Mouse (Mus musculus) MEL-GATA-1-ER (cell line): ENCODE results near the gene Tmem217.
"Not testable (repeated sequence)": the region's sequence is repeated elsewhere in the genome, so short reads cannot be mapped to it uniquely, and the experiment has no call there.

Experiments
- DNase-seq: peaks from one replicate; pipeline ENCODE4 v3.0.0-alpha.2; 2012; ENCODE audit warnings: low read depth; ENCODE audit errors: extremely low read depth

Gene Tmem217

DNA sequence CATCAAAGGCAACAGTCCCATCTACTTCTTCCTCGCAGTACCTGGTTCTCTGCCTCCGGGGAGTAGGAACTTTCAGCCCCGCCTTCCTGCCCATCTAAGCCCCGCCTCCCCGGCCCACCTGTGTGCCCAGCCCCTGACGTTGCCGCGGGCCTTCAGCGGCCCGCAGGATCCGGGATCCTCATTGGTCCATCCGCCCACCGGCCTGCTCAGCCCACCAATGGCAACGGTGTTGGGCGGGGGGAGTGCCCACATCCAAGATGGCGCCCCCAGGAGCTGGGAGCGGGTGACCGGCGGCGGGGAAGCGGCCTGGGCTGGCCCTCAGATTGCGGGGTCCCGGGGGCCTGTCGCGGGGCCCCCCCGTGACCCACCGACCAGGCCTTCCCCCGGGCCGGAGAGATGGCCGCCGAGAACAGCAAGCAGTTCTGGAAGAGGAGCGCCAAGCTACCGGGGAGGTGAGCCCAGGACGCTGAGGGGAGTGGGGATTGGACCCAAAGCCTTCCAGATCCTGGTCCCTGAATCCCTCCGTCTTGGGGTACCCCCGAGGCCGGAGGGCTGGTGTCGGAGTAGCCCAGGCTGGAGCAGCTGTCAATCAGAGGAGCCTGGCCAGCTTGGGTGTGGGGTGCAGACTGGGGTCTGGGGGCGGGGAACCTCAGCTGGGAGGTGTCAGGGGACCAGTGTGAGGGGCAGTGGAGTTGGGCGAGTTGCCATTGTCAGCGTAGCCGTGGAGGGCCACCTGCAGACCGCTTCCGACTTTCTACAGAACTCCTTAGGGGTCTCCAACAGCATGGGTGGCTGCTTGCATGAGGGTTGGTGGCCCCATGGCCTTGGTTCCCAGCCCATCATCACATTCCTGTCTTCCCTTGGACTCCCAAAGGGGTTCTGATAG lies 2.4 kb downstream of the Tmem217 start, which contains the start of the genes Gm17657 and Tbc1d22b:
Gene Gm17657, minus strand, starts transcription at position 96 of the 886 bp plus-strand sequence.
Gene Tbc1d22b, plus strand, starts transcription at position 243 of the 886 bp plus-strand sequence.
- DNase-seq, result peak; percentile 82

DNA sequence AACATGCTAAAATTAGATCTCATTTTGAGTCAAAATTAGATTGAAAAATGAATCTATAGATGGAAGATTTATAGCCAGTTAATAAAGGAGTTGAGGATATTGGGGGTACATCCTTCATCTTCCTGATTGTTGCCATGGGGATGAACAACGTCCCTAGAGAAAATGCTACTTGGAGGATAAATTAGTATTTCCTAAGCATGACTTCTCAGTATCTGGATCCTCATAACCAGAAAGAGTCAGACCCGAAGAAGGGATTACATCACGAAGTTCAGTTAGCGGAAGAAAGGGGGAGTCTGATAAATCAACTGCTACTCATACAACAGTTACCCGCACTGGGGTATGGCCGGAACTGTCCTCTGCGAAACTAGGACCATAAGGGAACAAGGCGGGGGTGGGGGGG lies 3.2 kb downstream of the Tmem217 start:
- DNase-seq, result peak; percentile 75

DNA sequence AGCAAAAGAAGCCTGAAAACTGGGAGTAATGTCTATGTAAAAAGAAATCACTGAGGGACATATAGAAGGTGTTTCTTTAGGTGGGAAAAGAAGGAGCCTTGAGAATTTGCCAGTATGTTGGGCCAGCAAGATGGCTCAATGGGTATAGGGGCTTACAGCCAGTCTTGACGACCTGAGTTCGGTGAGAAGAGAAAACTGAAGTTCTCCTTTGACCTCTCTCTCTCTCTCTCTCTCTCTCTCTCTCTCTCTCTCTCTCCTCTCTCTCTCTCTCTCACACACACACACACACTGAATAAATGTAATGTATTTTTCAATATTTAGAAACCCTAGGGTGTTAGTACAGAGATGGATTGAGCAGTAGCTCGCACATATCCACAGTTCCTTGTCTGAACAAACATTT lies 3.7 kb downstream of the Tmem217 start:
- DNase-seq, result no peak

DNA sequence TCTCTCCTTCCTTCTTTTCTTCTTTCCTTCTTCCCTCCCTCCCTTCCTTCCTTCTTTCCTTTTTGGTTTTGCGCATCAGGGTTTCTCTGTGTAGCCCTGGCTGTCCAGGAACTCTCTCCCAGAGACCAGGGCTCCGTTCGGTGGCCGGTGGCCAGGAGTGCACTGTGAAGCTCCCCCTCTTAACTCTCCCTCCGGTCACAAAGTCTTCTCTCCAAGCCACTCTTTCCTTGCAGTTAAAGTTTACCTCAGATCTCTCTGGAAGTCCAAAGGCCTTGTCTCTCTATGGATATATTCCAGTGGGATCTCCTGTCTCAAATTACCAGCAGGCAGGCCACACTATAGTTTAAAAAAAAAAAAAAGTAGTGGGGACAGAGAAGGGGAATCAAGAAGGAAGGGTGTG lies 6.9 kb downstream of the Tmem217 start:
- no peak for DNase-seq

DNA sequence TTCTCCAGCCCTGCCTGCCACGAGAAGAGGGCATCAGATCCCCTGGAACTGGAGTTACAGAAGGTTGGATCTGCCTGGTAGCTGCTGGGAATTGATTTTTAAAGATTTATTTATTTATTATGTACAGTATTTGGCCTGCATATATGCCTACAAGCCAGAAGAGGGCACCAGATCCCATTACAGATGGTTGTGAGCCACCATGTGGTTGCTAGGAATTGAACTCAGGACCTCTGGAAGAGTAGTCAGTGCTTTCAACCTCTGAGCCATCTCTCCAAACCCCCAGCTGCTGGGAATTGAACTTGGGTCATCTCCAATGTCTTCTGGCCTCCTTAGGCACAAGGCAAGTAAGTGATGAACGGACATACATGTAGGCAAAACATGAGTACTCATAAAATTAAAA lies 8.1 kb downstream of the Tmem217 start:
- DNase-seq, result no peak

DNA sequence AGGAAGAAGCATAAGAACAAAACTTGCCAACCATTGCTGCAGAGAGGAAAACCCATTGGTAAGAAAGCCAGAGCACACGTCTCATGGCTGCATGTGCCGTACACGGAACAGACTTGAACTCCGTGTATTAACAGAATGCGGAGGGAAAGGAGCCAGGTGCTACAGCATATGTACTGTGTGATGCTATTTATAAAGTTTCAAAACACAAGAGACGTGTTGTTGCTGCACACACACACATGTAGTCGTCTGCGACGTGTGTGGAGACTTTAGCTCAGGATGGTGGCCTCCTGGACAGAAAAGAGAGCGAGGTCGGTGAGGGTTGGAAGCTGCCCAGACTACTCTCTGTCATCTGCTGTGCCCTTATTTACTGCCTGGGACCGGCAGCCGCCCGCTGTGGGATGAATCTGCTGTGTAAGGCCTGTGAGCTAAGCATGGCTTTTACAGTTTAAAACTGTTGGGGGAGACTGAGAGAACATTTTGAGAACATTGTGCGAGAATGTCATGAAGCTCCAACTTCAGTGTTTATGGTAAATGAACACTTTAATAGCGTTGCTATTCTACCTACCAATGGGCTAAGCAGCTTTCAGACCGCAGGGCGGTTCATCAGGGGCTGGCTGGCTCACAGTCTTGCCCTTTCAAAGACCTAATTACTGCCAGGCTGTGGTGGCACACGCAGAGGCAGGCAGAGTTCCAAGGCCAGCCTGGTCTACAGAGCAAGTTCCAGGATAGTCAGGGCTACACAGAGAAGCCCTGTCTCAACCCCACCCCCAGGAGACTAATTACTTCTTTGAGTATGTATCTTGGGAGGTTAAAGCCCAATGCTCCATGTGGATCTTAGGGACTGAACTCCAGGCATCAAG lies 9.1 kb downstream of the Tmem217 start:
- no peak for DNase-seq

DNA sequence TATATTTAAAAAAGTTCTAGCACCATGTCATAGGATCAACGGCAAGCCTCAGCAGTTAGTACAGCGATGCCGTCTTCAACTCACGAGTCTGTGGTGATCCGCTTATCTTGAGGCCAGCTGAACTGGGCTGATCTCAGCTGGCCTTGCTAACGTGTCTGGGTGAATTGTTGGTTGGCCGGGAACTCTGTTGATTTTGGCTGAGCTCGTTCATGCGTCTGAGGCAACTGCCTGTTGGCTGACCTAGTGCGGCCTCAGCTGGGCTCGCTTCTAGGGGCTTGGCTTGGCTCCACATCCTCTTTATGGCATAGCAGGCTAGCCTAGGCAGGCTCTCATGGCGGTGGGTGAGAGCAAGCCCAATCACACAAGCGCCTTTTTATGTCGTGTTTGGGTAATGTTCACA lies 10.8 kb downstream of the Tmem217 start:
- no peak for DNase-seq

DNA sequence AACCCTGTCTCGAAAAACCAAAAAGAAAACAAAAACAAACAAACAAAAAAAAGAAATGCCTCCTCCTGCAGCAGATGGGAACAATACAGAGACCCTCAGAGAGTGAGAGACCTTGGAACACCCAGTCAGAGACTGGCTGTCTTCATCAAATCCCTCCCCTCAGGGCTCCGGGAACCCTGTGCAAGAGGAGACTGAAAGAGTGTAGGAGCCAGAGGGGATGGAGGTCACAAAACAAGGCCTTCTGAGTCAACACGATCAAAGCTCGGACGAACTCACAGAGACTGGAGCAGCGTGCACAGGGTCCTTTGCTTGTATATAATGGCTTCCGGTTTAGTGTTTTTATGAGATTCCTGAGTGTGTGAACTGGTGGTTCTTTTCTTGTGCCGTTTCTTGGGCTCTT lies 11.8 kb downstream of the Tmem217 start:
- DNase-seq, result no peak

DNA sequence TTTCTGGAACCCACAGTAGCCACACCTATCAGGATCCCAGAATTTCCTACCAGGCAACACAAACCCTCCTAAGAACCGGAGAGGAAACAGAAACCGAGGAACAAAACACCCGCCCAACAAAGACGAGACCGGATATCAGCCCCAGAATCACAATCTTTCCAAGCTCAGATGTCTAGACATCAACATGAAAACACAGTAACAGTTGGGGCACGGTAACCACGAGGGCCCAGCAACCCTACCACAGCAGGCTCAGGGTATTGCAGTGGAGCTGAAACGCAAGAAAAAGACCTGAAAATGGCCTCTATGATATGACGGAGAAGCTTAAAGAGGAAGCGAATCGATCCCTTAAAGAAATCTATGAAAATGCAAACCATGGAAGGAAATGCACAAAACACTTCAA lies 18.3 kb downstream of the Tmem217 start:
- DNase-seq, result no peak

DNA sequence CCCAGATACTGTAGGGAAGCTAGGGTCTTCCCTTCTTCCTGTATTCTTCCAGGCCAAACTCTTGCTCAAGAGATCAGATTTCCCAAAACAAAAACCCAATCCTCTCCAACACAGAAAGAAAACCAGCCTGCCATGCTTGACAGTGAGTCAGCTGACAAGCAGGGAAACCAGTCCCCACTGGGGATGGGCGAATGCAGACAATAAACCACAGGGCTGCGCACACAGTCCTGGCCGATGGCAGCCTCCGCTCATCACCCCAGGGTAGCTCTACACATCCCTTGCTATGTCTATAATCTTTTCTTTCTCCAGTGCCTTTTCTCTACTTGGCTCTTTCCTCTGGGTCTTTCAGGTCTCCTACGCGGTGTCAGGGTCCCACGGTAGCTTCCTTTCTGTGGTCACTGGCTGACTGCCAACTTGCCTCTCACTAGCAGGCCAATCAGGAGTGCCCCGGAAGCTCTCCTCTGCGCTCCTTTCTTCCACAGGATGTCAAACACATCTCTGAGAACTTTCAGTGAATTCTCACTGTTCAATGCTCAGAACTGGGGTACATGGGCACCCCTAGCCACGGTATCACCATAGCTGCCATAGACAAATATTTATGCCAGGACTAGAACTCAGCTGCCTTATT lies 20.3 kb downstream of the Tmem217 start:
- peak; percentile 83 for DNase-seq

DNA sequence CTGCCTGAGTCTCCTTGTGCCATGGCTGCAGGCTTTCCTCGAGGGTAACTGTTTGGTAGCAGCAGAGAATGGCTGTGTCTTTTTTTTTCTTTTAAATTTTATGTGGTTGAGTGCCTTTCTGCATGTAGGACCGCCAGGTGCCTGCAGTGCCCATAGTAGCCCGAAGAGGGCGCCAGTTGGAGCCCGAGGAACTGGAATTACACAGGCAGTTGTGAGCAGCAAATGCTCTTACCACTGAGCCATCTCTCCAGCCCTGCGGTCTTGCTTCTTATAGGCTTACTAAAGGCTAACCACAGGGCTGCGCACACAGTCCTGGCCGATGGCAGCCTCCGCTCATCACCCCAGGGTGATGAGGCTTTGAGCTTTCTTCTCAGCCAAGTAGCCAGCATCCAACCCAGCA lies 20.9 kb downstream of the Tmem217 start:
- no peak for DNase-seq

DNA sequence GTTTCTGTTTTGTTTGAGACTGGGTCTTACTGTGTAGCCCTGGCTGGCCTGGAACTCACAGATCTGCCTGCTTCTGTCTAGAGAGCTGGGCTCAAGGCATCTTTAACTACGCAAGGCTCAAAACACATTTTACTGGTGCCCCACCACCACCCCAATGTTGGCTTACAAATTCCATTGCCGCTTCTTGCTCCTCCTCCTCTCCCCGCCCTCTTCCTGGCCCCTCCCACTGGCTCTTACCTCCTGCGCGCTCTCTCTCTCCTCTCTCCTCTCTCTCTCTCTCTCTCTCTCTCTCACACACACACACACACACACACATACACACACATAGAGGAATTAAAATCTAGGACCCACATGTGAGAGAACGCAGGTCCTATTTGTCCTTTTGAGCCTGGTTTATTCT lies 21.7 kb downstream of the Tmem217 start:
- DNase-seq, result no peak

DNA sequence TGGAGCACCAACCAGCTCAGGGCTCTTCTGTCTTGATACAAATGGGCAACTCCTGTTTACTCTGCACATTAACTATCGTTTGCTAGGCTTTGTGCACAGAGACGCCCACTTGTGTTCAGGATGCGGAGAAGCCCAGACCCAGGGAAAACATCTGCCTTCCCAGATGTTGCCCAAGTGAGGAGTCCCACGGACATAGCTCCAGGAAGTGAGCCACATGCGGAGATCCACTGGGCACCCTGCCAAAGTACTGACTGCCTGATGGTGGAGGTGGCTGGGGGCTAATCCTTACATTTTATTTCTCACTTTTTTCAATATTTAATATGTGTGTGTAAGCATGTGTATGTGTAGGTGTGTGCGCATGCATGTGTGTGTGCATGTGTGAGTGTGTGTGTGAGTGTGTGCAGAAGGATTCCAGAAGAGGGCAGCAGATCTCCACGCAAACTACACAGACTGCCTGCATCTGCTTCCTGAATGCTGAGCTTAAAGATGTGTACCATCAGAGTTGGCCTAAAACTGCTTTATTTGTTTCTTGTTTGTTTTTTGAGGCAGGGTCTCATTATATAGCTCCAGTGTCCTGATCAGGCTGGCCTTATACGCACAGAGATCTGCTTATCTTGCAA lies 23.5 kb downstream of the Tmem217 start:
- no peak for DNase-seq

DNA sequence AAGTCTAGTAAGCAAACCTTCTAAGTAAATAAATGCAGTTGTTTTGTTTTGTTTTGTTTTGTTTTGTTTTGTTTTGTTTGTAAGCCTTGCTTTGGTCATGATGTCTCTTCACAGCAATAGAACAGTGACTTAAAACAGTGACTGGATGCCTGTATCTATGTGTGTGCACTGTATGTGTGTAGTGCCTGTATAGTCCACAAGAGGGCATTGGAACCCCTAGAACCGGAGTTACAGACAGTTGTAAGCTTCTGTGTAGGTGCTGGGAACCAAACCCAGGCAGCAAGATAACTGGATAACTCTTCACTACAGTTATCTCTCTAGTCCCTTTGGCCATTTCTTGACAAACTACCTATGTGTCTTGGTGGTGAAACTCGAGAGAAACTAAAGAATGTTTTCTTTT lies 26.6 kb downstream of the Tmem217 start:
- DNase-seq, result no peak

DNA sequence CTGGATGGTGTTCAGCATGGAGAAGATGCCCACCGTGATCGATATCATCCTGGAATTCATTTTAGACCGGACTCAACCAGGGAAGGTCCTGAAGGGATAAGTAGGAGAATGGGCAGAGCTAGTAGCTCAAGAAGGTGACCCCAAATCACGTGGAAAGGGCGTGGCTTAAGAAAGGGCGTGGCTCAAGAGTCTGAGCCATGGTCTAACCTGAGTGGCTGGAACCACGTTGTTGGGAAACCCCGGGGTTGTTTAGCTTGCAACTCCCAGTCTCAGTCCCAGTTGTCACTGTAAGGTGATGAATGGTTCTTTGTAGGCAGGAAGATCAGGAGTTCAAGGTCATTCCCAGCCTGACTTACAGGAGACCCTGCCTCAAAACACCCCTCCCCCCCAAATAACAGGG lies 32.5 kb downstream of the Tmem217 start:
- DNase-seq, result no peak

DNA sequence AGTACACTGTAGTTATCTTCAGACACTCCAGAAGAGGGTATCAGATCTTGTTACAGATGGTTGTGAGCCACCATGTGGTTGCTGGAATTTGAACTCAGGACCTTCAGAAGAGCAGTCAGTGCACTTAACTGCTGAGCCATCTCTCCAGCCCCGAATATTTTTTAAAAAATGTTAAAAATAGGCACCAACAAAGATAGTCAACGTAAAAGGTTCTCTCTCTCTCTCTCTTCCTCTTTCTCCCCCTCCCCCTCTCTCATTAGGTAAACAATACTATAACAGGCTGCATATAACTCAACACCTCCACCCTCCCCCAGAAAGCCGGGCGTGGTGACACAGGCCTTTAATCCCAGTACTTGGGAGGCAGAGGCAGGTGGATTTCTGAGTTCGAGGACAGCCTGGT lies 33.5 kb downstream of the Tmem217 start:
- DNase-seq, result not testable (repeated sequence)

DNA sequence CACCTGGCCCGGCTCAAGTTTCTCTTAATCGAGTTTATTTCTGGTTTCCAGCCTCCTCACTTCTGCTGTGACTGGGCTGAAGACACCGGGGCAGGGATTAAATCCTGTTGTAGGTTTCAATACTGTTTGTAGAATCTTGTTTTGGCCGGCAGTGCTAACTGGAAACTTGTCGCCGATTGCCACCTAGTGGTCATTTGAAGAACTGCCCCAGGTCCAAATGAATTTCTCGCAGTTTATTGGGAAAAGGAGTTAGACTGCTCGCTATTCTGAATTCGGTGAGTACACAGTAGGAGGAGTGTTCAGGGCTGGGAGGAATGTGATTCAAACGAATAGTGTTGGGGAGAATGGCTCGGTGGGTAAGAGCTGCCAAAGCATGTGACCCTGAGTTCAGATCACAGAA lies 37.8 kb downstream of the Tmem217 start:
- DNase-seq, result no peak

DNA sequence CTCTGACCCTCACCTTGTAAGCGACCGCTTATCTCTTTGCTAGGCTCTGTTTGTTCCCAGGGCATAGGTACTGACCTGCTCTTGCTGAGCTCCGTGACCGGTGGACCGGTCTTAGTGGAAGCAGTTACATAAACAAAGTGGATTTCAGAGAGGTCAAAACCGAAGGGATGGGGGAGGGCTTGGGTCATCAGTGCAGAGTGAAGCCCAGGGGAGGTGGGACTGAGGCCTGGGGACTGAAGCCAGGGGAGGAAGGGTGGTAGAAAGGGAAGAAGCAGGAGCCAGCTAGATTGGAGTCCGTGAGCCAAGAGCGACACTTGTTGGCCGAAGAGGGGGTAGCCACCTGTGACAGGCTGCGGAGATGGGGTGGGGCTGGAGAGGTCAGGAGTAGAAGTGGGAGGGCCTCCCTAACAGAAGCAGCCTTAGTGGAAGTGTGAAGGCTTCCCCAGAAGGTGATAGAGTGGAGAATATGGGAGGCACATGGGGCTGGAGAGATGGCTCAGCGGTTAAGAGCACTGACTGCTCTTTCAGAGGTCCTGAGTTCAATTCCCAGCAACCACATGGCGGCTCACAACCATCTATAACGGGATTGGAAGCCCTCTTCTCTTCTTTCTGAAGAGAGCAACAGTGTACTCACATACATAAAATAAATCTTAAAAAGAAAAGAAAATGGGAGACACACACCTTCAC lies 39.0 kb downstream of the Tmem217 start:
- DNase-seq, result no peak

DNA sequence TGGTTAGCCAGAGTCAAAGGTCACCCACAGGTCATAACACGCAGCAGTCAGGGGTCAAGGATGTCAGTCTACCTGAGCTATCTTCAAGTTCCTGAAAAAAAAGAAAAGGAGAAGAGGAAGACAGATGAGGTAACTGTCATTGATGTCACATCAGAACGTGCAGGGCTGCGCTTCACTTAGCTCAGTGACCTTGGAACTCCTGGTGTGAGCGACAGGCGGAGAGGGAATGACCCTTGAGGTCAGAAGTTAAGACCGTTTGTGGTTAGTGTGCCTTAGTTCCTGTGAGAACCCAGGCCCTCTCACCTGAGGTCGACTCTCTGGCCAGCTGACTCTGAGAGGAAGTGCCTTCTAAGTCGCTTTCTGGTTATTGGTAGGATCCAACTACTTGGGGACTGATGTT lies 41.5 kb downstream of the Tmem217 start:
- DNase-seq, result no peak

DNA sequence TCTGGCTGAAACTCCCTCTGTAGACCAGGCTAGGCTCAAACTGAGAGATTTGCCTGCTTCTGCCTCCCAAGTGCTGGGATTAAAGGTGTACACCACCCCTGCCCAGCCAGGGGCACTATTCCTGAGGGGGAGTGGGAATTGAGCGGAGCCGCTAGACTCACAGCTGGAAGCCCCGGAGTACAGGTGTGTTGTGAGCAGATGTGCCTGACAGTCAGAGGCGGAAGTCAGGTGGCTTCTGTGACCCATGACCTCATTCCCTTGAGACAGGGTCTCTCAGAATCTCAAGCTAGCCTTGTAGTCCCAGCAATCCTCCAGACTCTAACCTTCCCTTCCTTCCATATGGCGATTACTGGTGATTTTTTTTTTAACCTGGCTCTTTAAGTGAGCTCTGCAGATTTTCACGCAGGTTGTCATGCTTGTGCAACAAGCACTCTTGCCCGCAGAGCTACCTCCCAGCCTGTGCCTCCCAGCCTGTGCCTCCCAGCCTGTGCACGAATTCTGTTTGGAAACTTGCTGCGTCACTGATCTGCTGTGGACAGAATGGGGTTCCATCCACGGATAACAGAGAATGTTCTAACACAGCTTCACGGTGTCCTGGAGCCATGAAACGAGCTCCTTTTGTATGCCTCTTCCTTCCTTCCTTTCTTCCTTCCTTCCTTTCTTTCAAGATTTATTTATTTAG lies 43.1 kb downstream of the Tmem217 start:
- DNase-seq, result no peak
